Mouse (Mus musculus) telencephalon, adult 2 months (tissue): ENCODE results near the gene Teddm2.

Experiments
- DNase-seq: peaks from one replicate; pipeline ENCODE4 v3.0.0-alpha.2; 2011; ENCODE audit warnings: low read depth, low spot score

Teddm2 gene

DNA sequence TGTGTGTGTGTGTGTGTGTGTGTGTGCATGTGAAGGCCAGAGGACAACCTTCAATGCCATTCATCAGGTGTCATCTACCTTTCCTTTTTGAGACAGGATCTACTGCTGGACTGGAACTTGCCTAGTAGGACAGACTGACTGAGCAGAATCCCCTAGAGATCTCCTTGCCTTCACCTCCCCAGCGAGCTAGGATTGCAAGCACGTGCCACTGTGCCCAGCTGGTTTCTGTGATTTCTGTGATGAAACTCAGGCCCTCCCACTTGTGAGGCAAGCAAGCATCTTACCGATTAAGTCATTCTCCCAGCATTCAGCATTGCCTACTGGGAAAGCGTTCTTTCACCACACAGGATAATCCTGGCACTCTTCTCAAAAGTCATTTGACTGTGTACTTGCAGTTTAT is 69.3 kb downstream of the Teddm2 start:
- no peak for DNase-seq

DNA sequence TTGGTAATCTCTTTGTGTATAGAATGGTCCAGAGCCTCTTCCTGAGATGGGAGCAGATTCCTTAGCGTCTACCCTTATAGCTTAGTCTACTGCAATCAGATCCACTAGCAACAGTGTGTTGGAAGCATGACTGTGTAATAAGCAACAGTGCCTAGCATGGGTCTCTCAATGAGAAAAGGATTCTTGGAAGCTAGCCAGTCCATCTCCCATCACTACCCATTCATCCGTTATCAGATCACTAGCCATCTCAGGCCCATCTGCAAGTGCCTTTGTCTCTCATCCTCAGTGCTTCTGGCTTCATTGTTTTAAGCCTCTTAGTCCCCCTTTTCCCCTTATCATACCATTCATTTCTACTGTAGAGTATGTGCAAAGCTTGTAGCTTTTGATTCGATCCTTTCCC is 79.8 kb downstream of the Teddm2 start:
- DNase-seq, result no peak

DNA sequence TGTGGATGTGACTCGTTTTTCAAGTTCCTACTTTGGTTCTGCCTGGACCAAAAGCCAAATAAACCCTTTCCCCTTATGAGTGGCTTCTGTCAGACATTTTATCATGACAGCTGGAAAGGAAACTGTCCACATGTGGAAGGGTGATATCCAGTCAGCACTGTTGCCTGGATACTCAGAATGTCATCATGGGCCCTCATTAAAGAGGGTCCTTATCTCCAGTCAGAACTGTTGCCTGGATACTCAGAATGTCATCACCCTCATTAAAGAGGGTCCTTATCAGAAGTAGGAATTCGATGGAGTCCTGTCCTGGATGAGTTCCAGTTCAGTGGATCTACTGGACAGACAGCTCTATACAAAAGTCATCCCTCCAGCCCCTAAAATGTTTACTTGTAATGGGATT is 85.8 kb downstream of the Teddm2 start:
- no peak for DNase-seq

DNA sequence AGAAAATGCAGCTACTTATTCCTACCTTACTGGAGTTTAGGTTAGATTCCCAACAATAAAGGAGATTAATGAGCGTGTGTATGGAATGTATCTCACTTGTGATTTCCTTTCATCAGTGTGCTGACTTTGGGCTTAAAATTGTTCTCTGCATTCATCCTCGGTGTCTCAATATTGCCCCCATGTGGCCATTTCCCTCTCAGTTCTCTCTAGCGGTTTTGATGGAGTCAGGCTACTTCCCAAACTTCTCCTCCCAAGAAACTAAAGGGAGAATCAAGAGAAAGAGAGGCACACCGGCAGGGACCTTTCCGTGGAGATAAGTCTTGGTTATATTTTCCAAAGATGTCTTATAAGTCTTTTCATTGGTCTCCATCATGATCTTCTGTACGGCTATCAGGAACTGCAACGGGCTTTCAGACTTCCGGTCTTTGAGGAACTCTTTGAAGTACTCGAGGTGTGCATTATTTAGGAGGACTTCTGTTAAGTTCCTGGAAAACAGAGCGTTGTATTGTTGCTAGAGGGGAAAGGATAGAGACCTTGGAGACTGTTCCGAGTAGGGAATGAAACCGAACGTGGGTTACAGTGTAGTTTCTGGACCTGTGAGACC is 92.5 kb downstream of the Teddm2 start:
- peak; percentile 33 for DNase-seq

DNA sequence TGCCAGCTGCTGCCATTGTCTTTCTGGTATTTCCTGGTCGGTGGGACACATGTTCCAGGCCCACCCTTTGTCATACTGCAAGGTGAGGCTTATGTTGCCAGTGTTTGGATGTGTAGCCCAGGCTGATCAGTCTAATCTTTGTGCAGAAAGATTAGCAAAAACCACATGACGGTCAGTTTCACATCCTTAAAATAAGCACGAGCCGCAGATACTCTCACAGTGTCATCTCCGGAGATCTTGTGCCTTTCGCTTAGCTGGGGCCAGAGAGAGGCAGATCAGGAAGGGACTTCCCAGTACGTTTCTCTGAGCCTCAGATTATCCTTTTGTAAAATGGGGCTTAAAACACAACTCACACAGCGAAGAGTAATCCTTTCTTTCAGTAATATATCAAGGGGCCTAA is 96.5 kb downstream of the Teddm2 start:
- no peak for DNase-seq

DNA sequence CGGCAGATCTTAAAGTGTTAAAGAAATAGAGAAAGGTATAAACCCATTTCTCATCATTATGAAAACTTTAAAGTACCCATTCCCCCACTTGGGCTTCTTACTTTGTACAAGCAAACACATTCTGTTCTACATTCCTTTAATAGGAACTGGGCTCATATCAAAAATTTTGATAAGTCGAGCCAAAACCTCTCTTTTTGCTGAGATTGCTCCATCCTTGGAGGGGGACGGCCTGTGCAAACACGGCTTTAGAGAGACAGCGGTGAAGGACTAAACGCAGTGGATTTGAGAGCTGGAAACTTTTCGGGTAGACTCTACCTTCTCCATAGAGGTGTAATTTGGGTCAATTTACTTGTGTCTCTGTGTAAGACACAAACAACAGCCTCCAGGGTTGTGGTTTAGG is 97.3 kb downstream of the Teddm2 start:
- no peak for DNase-seq
